In the genomic region with DNA sequence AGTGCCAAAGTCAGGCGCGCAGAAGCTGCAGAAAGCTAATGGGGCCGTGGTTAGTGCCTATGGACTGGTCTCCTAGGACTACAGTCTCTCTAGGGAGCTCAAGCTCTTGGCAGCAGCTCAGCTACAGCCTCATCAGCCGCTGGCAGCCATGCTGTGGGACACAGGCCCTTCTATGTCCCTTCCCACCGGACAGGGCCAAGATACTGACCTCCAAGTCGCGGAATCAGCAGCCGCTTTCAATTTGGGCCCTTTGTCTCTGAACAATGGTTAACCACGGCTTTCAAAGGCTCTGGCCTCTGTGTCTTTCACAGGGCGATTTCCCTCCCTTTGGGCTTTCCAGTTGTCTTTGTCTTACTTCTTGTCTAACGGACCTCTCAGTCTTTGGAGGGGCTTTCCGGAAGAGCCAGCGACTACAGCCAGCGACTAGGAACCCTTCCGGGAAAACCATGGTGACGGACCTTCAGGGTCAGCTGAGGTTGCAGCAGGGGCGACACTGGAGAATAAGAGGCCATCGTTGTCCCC, we compare ENCODE assay signal across 9 mouse cellular contexts. TPM values are rescaled to one million over a fixed set of nuclear protein-coding genes. Genes with fewer than 3 reads are reported as not detected.
A peak's percentile ranks its signal among the peaks of the same experiment; 100 is the strongest.
DNase-seq lines count a peak whose midpoint lies in the region; ATAC-seq and TF ChIP-seq lines count a peak whose summit lies in the region.
"Had no signal": no experiment of that assay in that cellular context is flagged by ENCODE, and none has a peak within 500 bp of the region (broad histone marks: within the 10 kb centered on the region; RNA-seq: fewer than 3 reads in every experiment).

No protein-coding gene starts in this region.

- peak; percentile 57 to 75 for DNase-seq in cerebellum, postnatal 10 days
- no peak for DNase-seq in cerebellum, adult 9-10 months
- DNase-seq in brain, embryonic 18.5 days (ENCODE audit: low read depth, low spot score), result peak; percentile 55
- DNase-seq in gastrocnemius, adult 8-10 months (ENCODE audit: low spot score in 2 of 2), result peak; percentile 10 to 55
- DNase-seq in lung, adult 2 months, result peak; percentile 7
- peak; percentile 84 for DNase-seq in retina, postnatal 1 day
- no peak for DNase-seq in adipocyte (ENCODE audit: low spot score)

- H3K27me3 ChIP-seq in hindbrain, embryonic 13.5 days, result 0 out of 2 replicates have a peak, but pooled peaks cover 2% of the 10 kb centered on the region

- peak overlapping the region; percentile 42 for H3K27ac ChIP-seq in hindbrain, embryonic 13.5 days

- no peak for TF ChIP-seq POLR2A in lung, adult 2 months (IDR thresholded peaks at IDR 0.05; ENCODE audit: borderline replicate concordance, extremely low read depth, low read depth, low read length)

- peak; percentile 94 for ATAC-seq in hindbrain, embryonic 13.5 days (ENCODE audit: low FRiP score)

- 9% methylated on average over 18 of the region's 18 CpGs for WGBS in hindbrain, embryonic 13.5 days
- WGBS in lung, adult 2 months, result 36% methylated on average over 18 of the region's 18 CpGs

- no peak for TF ChIP-seq CTCF in lung, adult 2 months (IDR thresholded peaks at IDR 0.05; ENCODE audit: insufficient read depth, low read length)

- H3K4me1 ChIP-seq in hindbrain, embryonic 13.5 days (replicated peaks), result peaks cover 21% of the 10 kb centered on the region
- H3K4me1 ChIP-seq in lung, adult 2 months (ENCODE audit: control insufficient read depth, insufficient read depth, low read length), result no peaks in the 10 kb centered on the region

- H3K9ac ChIP-seq in hindbrain, embryonic 13.5 days, result peak overlapping the region; percentile 49; the same call in 1 of the 2 replicates

- H3K4me3 ChIP-seq in hindbrain, embryonic 13.5 days, result no peak overlapping the region
- H3K4me3 ChIP-seq in lung, adult 2 months (replicated peaks; ENCODE audit: extremely low read depth, low read depth, low read length), result no peak overlapping the region
- H3K4me3 ChIP-seq: myocyte had no signal

- H3K36me3 ChIP-seq in hindbrain, embryonic 13.5 days, result no peaks in the 10 kb centered on the region

- H3K4me2 ChIP-seq in hindbrain, embryonic 13.5 days, result peak overlapping the region; percentile 44

- no peaks in the 10 kb centered on the region for H3K9me3 ChIP-seq in hindbrain, embryonic 13.5 days

RNA-seq across cellular contexts. Expression of a gene that starts 25.5 kb away (rescaled TPM):
- total RNA-seq in gastrocnemius, adult 8-10 months (2022), result 10 to 100 TPM; 24.6 to 29.0 (median 27.1) TPM
- 37.7 and 39.5 TPM in 2 replicates for polyA plus RNA-seq in hindbrain, embryonic 13.5 days (2015; fragmentation: Nextera tagmentation; extraction: Ambion mirVana)
- 39.8 and 47.5 TPM in 2 replicates for polyA plus RNA-seq in lung, adult 2 months (2012; rRNA removed)

Comparison
In these comparisons a context has a peak if more than half of its experiments do, and no peak if none do; other contexts are left out.
1. DNase-seq: peak in cerebellum, postnatal 10 days (2 of 2), brain, embryonic 18.5 days (single experiment), gastrocnemius, adult 8-10 months (2 of 2), lung, adult 2 months (single experiment) and retina, postnatal 1 day (single experiment); none in cerebellum, adult 9-10 months (single experiment) and adipocyte (single experiment).